Mouse (Mus musculus): ENCODE measurements around the gene Gm14327. TPM values are rescaled to one million over a fixed set of nuclear protein-coding genes. Genes with fewer than 3 reads are reported as not detected.

The Gm14327 gene
- polyA plus RNA-seq (2017; shearing (Covaris generic)), result 0.57 TPM

GRCm38 (mm10) chr2:177897046-177897578 is at the start of gene Gm14327:
Gene Gm14327, plus strand, starts transcription at chr2:177897096.

GRCm38 (mm10) chr2:177925563-177926103 is 28.7 kb downstream of the Gm14327 start, which contains the start of gene Zfp972:
Gene Zfp972, minus strand, starts transcription at chr2:177925613.

Other genes starting within 250 kb of the Gm14327 start
- not detected for gene Gm14322, start 137.8 kb upstream of the Gm14327 start, polyA plus RNA-seq (2017; shearing (Covaris generic))
- 13.1 TPM for gene Gm14325, start 56.8 kb upstream of the Gm14327 start, polyA plus RNA-seq (2017; shearing (Covaris generic))
- gene Zfp972, start 28.5 kb downstream of the Gm14327 start, polyA plus RNA-seq (2017; shearing (Covaris generic)), result 1.9 TPM
- gene Gm14326, start 60.2 kb downstream of the Gm14327 start, polyA plus RNA-seq (2017; shearing (Covaris generic)), result 8.1 TPM
- gene Zfp971, start 126.2 kb downstream of the Gm14327 start, polyA plus RNA-seq (2017; shearing (Covaris generic)), result 11.4 TPM
- 11.2 TPM for gene Zfp931, start 181.4 kb downstream of the Gm14327 start, polyA plus RNA-seq (2017; shearing (Covaris generic))
- not detected for gene Phactr3, start 221.9 kb downstream of the Gm14327 start, polyA plus RNA-seq (2017; shearing (Covaris generic))

Data from activated CD4-positive, CD25-positive, alpha-beta regulatory T cell, adult 9 weeks (primary cell).